Mouse (Mus musculus): ENCODE results near the gene Zfp143. TPM values are rescaled to one million over a fixed set of nuclear protein-coding genes. Genes with fewer than 3 reads are reported as not detected.
"Not testable (repeated sequence)": the region's sequence is repeated elsewhere in the genome, so short reads cannot be mapped to it uniquely, and the experiment has no call there.

Zfp143 gene
- total RNA-seq (2021), result 1 to 10 TPM; 6.8 to 7.6 TPM
- long read RNA-seq, experiment 1, transcript Zfp143-201 (16 exons, 3,003 nt), result major isoform, 6 of 10 reads
- long read RNA-seq, experiment 1, partial matches to known transcripts, result 0 of 10 reads
- long read RNA-seq, experiment 1, other reads (novel, unspliced or antisense), result 0 of 10 reads
- long read RNA-seq, experiment 2, partial matches to known transcripts, result 0 of 2 reads
- long read RNA-seq, experiment 2, other reads (novel, unspliced or antisense), result 0 of 2 reads

- DNase-seq, result peak; percentile 100
Observed at GRCm38 (mm10) chr7:110061199-110061751, at the start of gene Zfp143. Gene Zfp143, plus strand, starts transcription at chr7:110061217.

- no peak for DNase-seq
Observed at GRCm38 (mm10) chr7:110011417-110011816, 49.6 kb upstream of the Zfp143 start.

GRCm38 (mm10) chr7:110014272-110014671 is 46.7 kb upstream of the Zfp143 start:
- DNase-seq, result no peak

GRCm38 (mm10) chr7:110018117-110018630 is 42.8 kb upstream of the Zfp143 start, which contains the start of gene Ipo7:
Gene Ipo7, plus strand, starts transcription at chr7:110018274.
- DNase-seq, result peak; percentile 96

GRCm38 (mm10) chr7:110018631-110019482 is 42.2 kb upstream of the Zfp143 start:
- peak; percentile 70 to 74 for DNase-seq

- no peak for DNase-seq
Observed at GRCm38 (mm10) chr7:110023553-110023952, 37.5 kb upstream of the Zfp143 start.

GRCm38 (mm10) chr7:110026594-110026993 is 34.4 kb upstream of the Zfp143 start:
- no peak for DNase-seq

GRCm38 (mm10) chr7:110028826-110029225 is 32.2 kb upstream of the Zfp143 start:
- no peak for DNase-seq

GRCm38 (mm10) chr7:110030342-110030741 is 30.7 kb upstream of the Zfp143 start:
- no peak for DNase-seq

GRCm38 (mm10) chr7:110057723-110058122 is 3.3 kb upstream of the Zfp143 start:
- not testable (repeated sequence) for DNase-seq

GRCm38 (mm10) chr7:110059092-110059785 is 1.8 kb upstream of the Zfp143 start:
- DNase-seq, result peak in 1 of 2 experiments; percentile 10

- peak in 1 of 2 experiments; percentile 5 for DNase-seq
Observed at GRCm38 (mm10) chr7:110060106-110060668, 830 bp upstream of the Zfp143 start.

- peak in 1 of 2 experiments; percentile 20 for DNase-seq
Observed at GRCm38 (mm10) chr7:110060669-110061198, 283 bp upstream of the Zfp143 start.

- peak; percentile 91 to 95 for DNase-seq
Observed at GRCm38 (mm10) chr7:110061752-110062273, 796 bp downstream of the Zfp143 start.

GRCm38 (mm10) chr7:110063731-110064130 is 2.7 kb downstream of the Zfp143 start:
- no peak for DNase-seq

- DNase-seq, result no peak
Observed at GRCm38 (mm10) chr7:110069070-110069469, 8.1 kb downstream of the Zfp143 start.

- no peak for DNase-seq
Observed at GRCm38 (mm10) chr7:110078168-110078567, 17.2 kb downstream of the Zfp143 start.

- peak; percentile 42 to 81 for DNase-seq
Observed at GRCm38 (mm10) chr7:110083386-110084165, 22.6 kb downstream of the Zfp143 start.

- DNase-seq, result no peak
Observed at GRCm38 (mm10) chr7:110085217-110085616, 24.2 kb downstream of the Zfp143 start.

- no peak for DNase-seq
Observed at GRCm38 (mm10) chr7:110087914-110088313, 26.9 kb downstream of the Zfp143 start.

All from heart, adult 18-20 months (tissue).